Mouse (Mus musculus): ENCODE measurements around the gene Ptprs. TPM values are rescaled to one million over a fixed set of nuclear protein-coding genes. Genes with fewer than 3 reads are reported as not detected.

The Ptprs gene
- polyA plus RNA-seq, 1 experiment: 690 TPM

DNA sequence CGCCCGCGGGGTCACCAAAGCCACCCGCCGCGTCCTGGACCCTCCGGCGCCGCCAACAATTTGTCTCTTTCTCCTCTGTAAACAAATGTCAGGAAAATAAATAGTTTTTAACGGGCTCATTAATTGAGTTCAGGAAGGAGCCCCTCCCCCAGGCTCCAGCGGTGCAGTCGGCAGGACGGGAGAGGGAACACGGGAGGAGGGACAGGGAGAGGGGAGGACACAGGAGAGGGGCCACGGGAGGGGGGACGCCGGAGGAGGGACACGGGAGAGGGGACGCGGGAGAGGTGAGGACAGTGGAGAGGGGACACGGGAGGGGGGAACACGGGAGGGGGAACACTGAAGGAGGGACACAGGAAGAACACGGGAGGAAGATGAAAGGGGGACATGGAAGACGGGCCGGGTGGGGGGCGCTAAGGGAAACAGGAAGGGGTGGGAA, 6.3 kb downstream of the Ptprs start:
- DNase-seq (ENCODE audit: extremely low spot score in 1 of 2, low spot score in 1 of 2): no peak

DNA sequence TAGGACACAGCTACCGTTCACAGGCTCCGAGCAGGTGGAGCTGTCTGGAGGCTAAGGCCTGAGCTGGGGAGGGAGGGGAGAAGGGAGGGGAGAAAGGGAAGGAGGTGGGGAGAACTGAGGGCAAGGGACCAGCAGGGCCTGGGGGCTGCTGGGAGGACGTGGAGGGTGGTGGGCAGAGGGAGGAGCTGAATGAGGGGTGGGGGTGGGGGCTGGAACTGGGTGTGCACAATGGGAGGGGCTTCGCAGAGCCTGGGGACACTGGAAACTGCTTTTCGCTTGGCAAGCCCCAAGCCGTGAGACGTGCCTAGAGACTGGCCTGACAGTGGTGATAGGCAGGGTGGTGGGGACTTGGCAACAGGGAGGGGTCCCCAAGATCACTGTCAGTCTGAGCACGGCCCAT, 7.0 kb downstream of the Ptprs start:
- no peak for DNase-seq (ENCODE audit: extremely low spot score in 1 of 2, low spot score in 1 of 2)

DNA sequence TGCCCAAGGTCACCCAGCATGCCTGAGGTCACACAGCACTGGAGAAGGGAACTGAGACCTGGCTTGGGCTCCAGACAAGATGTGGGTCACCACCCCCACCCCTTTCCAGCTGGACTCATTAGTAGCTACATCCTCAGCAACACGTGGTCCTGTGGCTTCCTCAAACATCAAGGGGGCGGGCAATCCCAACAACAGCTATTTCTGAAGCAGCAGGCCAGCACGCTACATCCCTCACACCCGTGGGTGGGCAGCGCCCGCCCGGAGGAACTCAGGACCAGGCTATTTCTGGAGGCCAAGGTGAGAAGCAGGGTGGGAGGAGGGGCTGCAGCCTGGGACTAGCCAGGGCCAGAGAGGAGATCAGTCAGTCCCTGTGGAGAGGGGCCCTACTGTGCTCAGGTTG, 7.4 kb downstream of the Ptprs start:
- peak; percentile 54 to 68 for DNase-seq (ENCODE audit: extremely low spot score in 1 of 2, low spot score in 1 of 2)

DNA sequence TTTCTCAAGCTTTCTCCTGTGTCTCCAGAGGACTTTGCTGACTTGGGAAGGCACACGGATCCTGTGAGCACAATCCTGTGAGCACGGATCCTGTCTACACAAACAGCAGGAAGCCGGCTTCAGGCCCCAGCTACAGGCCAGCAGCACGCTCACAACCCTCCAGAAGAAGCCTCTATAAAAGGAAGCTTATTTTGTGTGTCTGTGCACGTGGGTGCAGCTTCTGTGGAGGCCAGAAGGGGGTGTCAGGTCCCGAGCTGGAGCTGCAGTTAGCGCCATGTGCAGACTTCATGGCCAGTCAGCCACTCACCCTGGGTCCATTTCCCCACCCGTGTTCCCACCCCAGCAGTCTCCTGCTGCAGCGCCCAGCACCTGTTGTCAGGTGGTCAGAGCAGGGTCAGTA, 7.9 kb downstream of the Ptprs start:
- no peak for DNase-seq (ENCODE audit: extremely low spot score in 1 of 2, low spot score in 1 of 2)

DNA sequence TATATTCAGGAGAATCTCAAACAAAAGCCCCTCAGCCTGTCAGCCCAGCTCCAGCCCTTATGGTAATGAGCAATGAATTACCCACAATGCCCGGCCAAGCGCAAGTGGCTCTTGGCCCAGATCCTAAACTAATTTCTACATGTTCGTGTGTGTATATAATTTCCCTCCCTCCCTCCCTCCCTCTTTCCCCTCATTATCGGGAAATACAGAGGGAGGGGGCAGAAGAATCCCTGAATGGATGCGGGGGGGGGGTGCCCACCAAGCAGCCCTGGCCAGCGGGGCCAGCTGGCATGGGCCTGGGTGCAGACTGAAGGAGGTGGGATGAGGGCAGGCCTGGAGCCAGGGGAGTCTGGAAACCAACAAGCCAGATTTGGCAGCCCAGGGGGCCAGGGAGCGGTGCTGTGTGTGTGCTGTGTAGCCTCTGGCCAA, 8.8 kb downstream of the Ptprs start:
- DNase-seq (ENCODE audit: extremely low spot score in 1 of 2, low spot score in 1 of 2): peak in 1 of 2 experiments; percentile 69

DNA sequence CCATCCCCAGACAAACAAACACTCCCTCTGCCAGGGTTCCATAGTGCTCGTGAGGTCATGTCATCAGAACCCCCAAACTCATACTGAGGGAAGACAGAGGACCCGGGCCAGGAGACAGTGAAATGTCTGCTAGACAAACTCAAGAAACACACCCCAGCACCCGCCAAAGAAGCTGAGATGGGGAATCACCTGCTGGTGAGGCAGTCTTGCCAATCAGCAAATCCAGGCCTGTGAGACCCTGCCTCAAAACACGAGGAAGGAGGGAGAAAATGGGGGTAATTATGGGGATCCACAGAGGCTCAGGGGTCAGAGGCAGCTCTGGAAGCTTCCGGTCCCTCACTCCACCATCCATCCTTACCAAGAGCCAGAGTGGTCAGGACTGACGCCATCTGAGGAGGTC, 9.5 kb downstream of the Ptprs start:
- DNase-seq (ENCODE audit: extremely low spot score in 1 of 2, low spot score in 1 of 2): no peak

DNA sequence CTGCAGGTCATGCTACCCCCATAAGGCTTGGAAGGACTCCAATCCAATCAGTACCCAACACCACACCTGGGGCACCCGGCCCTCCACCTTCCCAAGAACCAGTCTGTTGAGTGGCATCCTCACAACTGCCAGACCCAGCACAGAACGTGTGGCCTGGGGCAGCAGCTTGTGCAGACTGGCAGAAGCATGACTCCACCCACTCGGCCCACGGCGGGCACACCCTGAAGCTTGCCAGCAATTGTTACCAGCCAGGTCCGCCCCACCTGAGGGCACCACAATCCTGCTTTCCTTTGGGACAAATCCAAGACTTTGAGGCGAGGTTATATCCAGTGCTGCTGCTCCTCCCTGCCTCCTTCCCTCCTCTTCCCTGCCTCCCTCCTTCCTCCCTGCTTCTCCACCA, 11.5 kb downstream of the Ptprs start:
- no peak for DNase-seq (ENCODE audit: extremely low spot score in 1 of 2, low spot score in 1 of 2)

DNA sequence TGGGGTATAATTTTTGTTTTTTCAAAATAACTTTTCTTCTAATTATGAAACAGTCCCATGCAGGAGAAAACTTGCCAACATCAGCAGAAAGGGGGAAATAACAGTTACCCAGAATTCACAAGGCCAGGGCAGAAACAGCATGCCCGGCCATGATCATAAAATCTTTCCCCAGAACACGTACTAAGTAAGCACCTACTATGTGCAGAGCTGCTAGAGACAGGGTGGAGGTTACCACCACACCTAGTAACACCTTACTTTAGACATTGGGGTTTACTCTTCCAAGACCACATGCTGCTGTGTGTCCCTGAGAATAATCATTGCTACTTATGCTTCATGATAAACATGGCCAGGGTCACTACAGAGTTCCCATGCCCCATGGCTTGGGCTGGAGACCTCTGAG, 11.9 kb downstream of the Ptprs start:
- no peak for DNase-seq (ENCODE audit: extremely low spot score in 1 of 2, low spot score in 1 of 2)

DNA sequence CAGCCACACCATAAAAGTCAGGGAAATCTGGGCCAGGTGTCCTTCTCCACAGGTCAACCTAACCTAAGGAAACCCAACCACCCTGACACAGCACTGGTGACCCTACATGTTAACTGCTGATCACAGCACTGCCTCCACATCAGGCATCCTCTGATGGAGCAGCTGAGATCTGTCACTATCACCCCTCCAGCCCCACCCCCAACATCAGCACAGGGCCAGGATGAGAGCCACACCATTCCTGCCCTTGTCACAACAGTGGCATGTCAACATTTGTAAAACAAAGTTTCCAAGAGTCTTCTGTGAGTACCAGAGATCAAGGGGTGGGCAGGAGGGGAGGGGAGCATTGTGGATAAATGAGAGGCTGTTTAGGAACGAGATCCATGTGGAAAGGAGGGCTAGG, 12.8 kb downstream of the Ptprs start:
- DNase-seq (ENCODE audit: extremely low spot score in 1 of 2, low spot score in 1 of 2): no peak

DNA sequence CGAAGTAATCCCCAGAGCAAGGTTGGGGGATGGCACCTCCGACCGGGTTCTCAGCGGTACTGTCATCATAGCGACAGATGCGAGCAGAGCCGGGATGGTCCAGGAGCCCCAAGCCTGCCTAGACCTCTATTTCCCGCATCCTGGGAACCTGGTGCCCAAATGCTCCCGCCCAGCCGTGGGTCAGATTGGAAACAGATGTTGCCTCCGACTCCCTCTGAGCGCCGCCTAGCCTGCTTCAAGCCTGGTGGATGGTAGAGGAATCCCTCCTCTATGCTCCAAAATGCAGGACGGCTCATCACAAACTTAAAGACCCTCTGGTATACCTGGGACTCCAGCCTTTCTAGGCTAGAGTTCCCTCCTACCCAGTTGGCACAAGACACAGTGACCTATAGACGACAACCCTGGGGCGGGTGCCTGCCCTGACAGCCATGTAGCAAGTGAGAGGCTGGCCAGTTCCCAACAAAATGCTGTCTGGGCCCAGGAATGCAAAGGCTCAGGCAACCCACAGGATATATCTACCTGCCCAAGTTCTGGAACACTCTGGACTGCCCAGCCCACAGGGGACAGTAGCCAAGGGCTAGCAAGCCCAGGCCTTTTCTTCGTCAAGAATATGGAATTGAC, 13.3 kb downstream of the Ptprs start:
- DNase-seq (ENCODE audit: extremely low spot score in 1 of 2, low spot score in 1 of 2): no peak

DNA sequence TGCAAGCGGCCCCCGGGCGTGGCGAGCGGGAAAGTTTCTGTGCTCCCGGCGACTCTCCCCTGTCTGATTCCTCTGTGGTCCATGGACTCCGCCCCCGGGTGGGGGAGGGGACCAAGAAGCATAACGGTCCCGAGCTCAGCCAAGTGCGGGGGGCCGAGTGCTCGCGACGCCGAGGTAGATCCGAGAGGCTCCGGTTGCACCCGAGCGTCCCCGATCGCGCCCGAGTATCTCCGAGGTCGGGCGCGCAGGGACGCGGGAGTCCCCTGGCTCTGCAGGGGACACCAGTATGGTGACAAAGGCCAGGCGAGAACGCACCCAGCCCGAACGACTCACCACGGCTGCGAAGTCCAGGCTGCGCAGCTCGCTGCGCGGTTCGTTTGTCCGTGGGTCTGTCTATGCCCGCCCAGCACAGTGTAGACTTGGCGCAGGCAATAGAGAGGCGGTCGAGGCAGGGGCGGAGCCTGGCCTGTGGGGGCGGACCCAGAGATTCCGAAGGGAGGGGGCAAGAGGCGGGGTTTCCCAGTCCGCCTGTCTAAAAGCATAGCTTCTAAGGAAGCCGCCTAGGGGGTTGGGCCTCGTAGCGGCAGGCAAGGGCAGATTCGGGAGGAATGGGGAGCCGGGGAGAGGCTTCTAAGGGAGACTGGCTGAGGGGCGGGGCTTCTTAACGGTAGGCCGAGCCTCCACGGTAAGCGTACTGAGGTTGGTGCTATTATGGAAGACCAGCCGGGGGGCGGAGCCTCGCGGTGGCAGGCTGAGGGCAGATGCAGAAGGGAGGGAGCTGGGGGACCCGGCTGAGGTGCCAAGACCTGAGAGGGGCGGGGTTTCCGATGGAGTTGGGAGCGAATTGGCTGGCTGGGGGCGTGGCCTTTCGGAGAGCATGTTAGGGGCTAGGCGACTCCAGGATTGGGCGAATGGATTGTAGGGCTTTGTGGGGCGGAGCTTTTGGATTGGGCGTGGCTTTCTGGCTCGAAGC, 14.2 kb downstream of the Ptprs start:
- peak; percentile 96 to 97 for DNase-seq (ENCODE audit: extremely low spot score in 1 of 2, low spot score in 1 of 2)

DNA sequence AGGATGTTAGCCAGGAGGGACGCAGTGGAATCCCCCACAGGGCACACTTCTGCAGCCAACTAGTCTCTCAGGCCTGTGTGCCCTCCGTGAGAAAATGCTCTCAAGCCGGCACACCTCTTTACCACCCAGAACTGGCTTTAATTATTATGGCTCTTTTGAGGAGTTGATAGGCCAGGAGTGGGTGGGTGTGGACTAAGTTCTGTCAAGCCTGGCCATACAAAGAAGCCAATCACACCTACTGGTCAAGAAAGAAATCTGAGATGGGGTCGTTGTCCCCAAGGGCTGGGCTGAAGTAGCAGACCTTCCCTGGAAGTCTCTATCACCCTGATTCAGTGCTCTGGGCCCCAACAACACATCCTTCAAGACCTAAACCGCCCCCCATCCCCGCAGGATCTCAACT, 15.4 kb downstream of the Ptprs start:
- DNase-seq (ENCODE audit: extremely low spot score in 1 of 2, low spot score in 1 of 2): no peak

DNA sequence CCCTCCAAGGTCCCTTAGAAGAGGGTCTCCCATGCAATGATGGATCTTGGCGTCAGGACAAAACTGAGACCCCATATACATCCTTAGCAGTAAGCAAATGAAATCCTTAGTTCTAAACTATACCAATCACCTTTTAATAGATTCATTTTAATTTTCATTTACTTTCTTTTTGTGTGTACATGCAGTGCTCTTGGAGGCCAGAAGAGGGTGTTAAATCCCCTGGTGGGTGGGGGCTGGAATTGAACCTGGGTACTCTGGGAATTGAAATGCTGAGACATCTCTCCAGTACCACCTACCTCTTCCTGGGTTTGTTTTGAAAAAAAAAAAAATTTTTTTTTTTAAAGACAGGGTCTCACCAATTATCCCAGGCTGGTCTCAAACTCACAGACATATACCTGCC, 18.8 kb downstream of the Ptprs start:
- DNase-seq (ENCODE audit: extremely low spot score in 1 of 2, low spot score in 1 of 2): no peak

DNA sequence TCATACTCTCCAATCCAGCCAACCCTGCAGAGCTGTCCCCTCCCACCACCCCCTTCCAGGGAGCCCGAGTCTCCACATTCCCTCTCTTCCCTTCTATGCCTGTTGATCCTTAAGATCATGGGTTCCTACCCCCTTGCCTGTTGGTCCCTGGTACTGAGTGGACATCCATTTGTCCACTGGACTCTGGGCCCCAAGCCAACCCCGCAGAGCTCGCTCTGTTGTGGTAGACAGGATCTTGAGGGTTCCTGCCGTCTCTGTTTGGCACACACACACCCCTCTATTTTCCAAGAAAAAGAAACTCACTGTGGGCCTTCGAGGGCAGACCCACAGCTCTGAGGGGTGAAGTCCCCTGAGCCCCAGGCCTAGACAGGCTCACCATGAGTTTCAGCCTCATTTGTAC, 19.9 kb downstream of the Ptprs start:
- no peak for DNase-seq (ENCODE audit: extremely low spot score in 1 of 2, low spot score in 1 of 2)

DNA sequence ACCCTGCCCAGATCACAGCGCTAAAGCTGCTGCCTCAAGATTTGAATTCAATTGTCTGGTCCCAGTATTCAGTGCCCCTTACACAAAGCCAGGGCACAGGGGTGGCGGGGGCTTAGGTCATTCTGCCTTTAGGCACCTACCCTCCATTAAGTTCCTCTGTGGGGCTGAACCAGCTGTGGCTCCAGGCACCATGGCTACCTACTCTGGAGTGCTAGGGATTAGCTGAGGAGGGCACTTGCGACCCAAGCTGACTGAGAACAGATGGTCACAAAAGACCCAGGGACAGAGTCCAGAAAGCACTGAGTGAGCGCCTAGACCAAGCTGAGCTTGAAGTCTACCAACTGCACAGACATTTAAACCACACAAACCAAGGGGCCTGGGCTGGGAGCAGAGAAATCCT, 22.6 kb downstream of the Ptprs start:
- DNase-seq (ENCODE audit: extremely low spot score in 1 of 2, low spot score in 1 of 2): no peak

DNA sequence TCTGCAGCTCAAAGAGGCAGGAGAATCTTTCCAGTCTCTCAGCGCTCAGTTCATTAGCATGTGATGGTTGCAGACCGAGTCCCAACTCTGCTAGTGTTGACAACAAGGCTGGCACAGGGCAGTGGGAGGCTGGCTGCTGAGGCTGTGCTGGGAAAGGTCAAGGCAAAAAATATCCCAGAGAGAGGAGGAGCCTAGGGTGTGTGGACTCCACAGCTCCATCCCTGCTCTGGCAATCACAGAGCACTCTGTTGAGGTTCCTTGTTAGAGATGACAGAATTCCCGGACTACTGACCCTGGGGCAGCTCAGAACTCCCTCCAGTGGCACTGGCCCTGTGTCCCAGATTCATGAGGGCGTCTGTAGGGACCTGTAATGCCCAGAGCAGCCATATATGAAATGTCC, 23.0 kb downstream of the Ptprs start:
- peak in 1 of 2 experiments; percentile 62 for DNase-seq (ENCODE audit: extremely low spot score in 1 of 2, low spot score in 1 of 2)

DNA sequence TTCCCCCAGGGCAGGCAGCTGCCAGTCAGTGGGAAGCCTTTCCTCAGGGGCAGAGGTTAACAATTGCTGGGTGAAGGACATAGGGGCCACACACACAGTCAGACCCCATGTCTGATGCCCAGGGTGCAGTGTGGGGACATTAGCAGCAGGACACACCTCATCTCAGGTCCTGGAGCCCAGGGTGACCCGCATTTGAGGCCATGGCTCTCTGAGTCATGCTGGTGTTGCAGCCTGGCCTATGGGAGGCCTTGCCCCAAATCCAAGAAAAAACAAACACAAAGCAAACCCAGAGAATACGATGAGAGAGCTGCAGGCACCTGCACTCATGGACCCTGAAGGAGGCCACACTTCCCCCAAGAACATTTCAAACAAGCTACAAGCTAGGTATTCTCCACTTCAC, 28.6 kb downstream of the Ptprs start:
- no peak for DNase-seq (ENCODE audit: extremely low spot score in 1 of 2, low spot score in 1 of 2)

DNA sequence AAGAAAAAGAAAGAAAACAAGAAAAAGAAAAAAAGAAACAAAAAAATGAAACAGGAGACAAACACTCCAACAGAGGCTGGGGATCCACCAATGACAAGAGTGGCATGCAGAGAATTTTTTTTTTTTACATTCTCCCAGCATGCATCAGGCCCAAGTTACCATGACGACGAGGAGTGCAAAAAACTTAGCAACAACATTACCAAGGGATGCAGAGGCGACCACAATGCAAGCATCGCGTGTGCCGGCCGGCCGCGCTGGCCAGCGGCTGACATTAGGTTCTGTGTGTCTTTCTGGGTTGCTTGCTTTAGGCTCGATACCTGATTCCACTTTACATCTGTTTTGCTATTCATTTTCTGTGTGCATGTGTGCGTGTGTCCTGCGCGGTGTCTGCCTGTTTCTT, 30.9 kb downstream of the Ptprs start:
- DNase-seq (ENCODE audit: extremely low spot score in 1 of 2, low spot score in 1 of 2): peak in 1 of 2 experiments; percentile 81

DNA sequence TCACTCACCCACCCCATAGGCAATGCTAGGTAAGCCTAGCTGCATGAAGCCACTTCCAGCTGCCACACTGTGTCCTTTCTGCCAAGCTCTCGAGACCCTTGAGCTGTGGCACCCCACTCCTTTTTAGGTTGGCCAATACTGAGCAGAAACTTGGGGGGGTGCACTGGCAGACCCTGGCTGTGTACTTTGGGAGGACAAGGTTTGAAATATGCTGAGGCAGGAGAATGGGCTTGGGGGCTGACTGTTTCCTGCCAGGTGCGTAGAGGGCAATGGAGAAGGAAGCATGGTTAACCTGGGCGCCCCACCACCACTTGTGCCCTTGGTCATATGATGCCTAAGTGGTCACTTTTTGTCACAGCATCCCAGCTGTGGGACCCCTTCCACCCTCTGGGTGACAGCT, 31.5 kb downstream of the Ptprs start:
- no peak for DNase-seq (ENCODE audit: extremely low spot score in 1 of 2, low spot score in 1 of 2)

DNA sequence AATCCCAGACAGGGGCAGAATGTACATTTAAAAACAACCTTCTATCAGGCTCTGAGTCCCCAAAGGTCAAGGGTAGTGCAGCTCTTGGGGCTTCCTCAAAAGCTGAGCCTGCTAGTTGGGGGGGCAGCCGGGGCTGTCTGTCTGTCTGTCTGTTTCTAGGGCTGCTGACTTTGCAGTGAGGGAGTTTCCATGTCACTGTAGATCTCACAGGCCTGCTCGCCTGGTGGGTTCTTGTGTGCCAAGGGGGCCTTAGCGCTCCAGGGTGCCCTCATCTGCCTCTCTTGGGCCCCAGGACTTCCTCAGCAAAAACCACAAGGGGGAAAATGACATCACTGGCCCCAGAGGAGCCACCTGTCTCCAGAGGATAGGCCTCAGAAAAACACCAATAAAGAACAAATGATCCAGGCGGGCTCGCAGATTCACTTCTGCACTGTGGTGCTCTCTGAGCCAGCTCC, 32.9 kb downstream of the Ptprs start:
- no peak for DNase-seq (ENCODE audit: extremely low spot score in 1 of 2, low spot score in 1 of 2)

DNA sequence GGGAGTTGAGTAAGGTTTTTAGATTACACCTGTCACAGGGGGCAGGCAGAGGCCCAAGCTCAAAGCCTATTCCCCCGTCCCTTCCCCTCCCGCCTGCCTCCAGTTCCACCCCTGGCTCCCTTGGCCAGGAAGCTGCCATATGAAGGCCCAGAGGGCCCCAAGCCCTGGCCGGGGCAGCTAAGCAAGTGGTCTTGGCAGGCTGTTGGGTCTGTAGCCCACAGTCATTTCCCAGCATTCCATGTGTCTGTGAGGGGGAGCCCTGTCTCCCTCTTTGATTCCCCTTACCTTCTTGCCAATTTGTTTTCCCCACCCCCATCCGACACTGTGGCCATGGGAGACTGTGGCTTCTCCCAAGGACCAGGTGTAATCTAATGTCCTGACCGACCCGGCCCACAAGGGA, 34.0 kb downstream of the Ptprs start:
- no peak for DNase-seq (ENCODE audit: extremely low spot score in 1 of 2, low spot score in 1 of 2)
